Mouse (Mus musculus) hindbrain, embryonic 13.5 days (tissue): ENCODE data around the gene C8b. TPM values are rescaled to one million over a fixed set of nuclear protein-coding genes. Genes with fewer than 3 reads are reported as not detected.

ENCODE experiments used
- polyA plus RNA-seq: library from polyadenylated mRNA; unstranded; fragments of >200 nt; fragmentation: Nextera tagmentation; extraction: Ambion mirVana; gene quantifications from 2 replicates; pipeline ENCODE4 v1.2.1, GENCODE M21; 2015

C8b gene
- polyA plus RNA-seq, 1 experiment from 2014 or later, result not detected

Other genes starting within 250 kb of the C8b start
- not detected in 2 replicates for gene Gm17662, start 91.0 kb downstream of the C8b start, polyA plus RNA-seq
- not detected in 2 replicates for gene C8a, start 110.1 kb downstream of the C8b start, polyA plus RNA-seq
- gene Fyb2, start 147.1 kb downstream of the C8b start, polyA plus RNA-seq, result 0.05 and 0.22 TPM in 2 replicates